Mouse (Mus musculus) limb, embryonic 13.5 days (tissue): ENCODE measurements around the gene 1110008P14Rik. TPM values are rescaled to one million over a fixed set of nuclear protein-coding genes. Genes with fewer than 3 reads are reported as not detected.

Experiments used
- ATAC-seq: fragments of 200-750 bp; cut with Nextera tagmentation; 2 replicates; pipeline ENCODE4 v1.8.0; 2017; ENCODE audit warnings: low read depth, moderate number of reproducible peaks, moderate TSS enrichment; ENCODE audit not compliant: low FRiP score
- H3K27ac ChIP-seq: fragments of 300-500 bp; sonication (generic); 2 replicates; pipeline ENCODE4 v1.5.1; 2015; ENCODE audit warnings: inconsistent platforms, mild to moderate bottlenecking, moderate library complexity
- H3K27me3 ChIP-seq: fragments of 300-500 bp; sonication (generic); 2 replicates; pipeline ENCODE4 v1.6.1; 2015; ENCODE audit warnings: mild to moderate bottlenecking, inconsistent platforms
- H3K36me3 ChIP-seq: fragments of 300-500 bp; sonication (generic); 2 replicates; pipeline ENCODE4 v1.6.1; 2015; ENCODE audit warnings: inconsistent platforms, mild to moderate bottlenecking, moderate library complexity
- H3K4me1 ChIP-seq: fragments of 300-500 bp; sonication (generic); 2 replicates; pipeline ENCODE4 v1.6.1; 2015; ENCODE audit warnings: inconsistent platforms
- H3K4me2 ChIP-seq: fragments of 300-500 bp; sonication (generic); replicated peaks from 2 replicates; pipeline ENCODE4 v1.6.1; 2015; ENCODE audit warnings: inconsistent platforms, mild to moderate bottlenecking, moderate library complexity
- H3K4me3 ChIP-seq: fragments of 300-500 bp; sonication (generic); 2 replicates; pipeline ENCODE4 v1.5.1; 2015; ENCODE audit warnings: moderate library complexity, mild to moderate bottlenecking, inconsistent platforms
- H3K9ac ChIP-seq: fragments of 300-500 bp; sonication (generic); 2 replicates; pipeline ENCODE4 v1.6.1; 2015; ENCODE audit warnings: mild to moderate bottlenecking, inconsistent platforms
- H3K9me3 ChIP-seq: fragments of 300-500 bp; sonication (generic); 2 replicates; pipeline ENCODE4 v1.6.1; 2016; ENCODE audit warnings: inconsistent platforms
- WGBS: fragments of 180-500 bp; shearing (Covaris S2); methylation state at CpG from one replicate; pipeline ENCODE4 v1.1.7; 2015; 5-methylcytosine and 5-hydroxymethylcytosine counted together
- polyA plus RNA-seq: library from polyadenylated mRNA; unstranded; fragments of >200 nt; fragmentation: Nextera tagmentation; extraction: Ambion mirVana; gene quantifications from 2 replicates; pipeline ENCODE4 v1.2.1, GENCODE M21; 2015

The 1110008P14Rik gene
- polyA plus RNA-seq, 1 experiment from 2014 or later: 48.7 TPM

DNA sequence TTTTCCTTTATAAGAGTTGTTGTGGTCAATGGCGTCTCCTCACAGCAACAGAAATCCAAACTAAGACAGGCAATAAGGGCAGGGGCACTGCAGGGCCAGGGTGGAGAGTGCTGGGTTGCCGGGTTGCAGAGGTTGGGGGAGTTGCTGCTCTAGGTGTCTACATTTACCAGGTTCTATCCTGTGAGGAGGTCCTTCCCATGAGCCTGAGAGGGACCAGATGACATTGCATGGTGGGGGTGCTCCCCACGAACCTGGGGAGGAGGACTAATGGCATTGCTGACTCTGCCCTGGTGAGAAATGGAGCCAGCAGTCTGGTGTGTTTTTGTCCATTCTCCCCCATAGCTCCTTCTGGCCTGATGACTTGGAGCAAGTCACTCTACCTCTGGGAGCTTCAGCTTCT lies 24.0 kb downstream of the 1110008P14Rik start:
- ATAC-seq: no peak
- H3K9ac ChIP-seq: no peak overlapping the region
- no peak overlapping the region for H3K27ac ChIP-seq
- no peak overlapping the region for H3K4me2 ChIP-seq
- H3K27me3 ChIP-seq: peaks cover 15% of the 10 kb centered on the region
- no peaks in the 10 kb centered on the region for H3K9me3 ChIP-seq
- WGBS: 67% methylated on average over 3 of the region's 3 CpGs
- no peaks in the 10 kb centered on the region for H3K36me3 ChIP-seq
- H3K4me3 ChIP-seq: no peak overlapping the region
- peaks cover 18% of the 10 kb centered on the region for H3K4me1 ChIP-seq

DNA sequence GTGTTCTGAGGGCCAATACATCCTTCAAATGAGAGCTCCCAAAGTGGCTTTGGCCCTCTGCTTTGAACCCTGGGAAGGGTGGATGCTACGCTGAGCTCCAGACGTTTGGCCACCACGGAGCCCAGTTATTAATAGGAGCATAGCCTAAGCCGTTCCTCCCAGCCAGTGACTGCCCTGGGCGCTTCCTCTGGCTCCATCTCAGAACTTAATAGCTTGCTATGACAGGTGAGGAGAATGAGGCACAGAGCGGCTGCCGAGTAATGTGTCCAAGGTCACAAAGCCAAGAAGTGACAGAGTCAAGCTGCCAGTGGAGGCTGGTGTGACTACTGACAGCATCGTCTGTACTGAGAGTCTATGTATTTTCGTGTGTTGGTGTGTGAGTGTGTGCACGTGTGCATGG lies 25.5 kb downstream of the 1110008P14Rik start:
- ATAC-seq: no peak
- Histone ChIP-seq H3K4me3 (no peak overlapping the region), H3K4me1 (peaks cover 24% of the 10 kb centered on the region), H3K4me2 (no peak overlapping the region), H3K9ac (no peak overlapping the region), H3K36me3 (no peaks in the 10 kb centered on the region), H3K27me3 (peaks cover 6% of the 10 kb centered on the region), H3K27ac (no peak overlapping the region), H3K9me3 (no peaks in the 10 kb centered on the region)
- 71% methylated on average over 10 of the region's 10 CpGs for WGBS

DNA sequence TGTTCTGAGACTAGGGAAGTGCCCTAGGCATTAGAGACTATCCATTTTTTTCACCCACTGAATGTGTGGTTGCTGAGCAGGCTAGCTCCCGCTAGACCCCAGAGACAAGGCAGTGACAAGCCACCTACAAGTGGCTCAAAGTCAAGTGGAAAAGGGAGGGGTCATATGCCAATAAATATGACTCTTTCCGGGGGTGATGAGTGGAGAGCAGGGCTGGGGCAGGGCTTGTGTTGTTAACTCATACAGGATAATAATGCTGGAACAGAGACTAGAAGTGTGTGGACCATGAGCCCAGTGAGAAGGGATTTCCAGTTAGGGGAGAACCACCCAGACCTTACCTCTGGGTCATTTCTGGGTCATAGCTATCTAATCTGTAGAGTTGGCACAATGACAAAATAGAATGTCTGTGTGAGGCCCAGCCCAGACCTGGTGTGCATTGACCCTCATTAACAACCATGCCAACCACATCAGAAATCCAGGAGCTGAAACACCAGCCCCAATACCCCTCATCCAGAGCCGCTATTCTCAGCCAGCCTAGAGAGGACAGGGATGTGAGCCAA lies 27.3 kb downstream of the 1110008P14Rik start:
- no peak overlapping the region for H3K9ac ChIP-seq
- H3K4me1 ChIP-seq: peaks cover 34% of the 10 kb centered on the region
- no peaks in the 10 kb centered on the region for H3K9me3 ChIP-seq
- H3K36me3 ChIP-seq: no peaks in the 10 kb centered on the region; the same call in 1 of the 2 replicates
- no peak for ATAC-seq
- WGBS: 89% methylated on average over 3 of the region's 3 CpGs
- H3K4me2 ChIP-seq: no peak overlapping the region
- H3K4me3 ChIP-seq: no peak overlapping the region
- peaks cover 3% of the 10 kb centered on the region; the same call in 1 of the 2 replicates for H3K27me3 ChIP-seq
- no peak overlapping the region for H3K27ac ChIP-seq

DNA sequence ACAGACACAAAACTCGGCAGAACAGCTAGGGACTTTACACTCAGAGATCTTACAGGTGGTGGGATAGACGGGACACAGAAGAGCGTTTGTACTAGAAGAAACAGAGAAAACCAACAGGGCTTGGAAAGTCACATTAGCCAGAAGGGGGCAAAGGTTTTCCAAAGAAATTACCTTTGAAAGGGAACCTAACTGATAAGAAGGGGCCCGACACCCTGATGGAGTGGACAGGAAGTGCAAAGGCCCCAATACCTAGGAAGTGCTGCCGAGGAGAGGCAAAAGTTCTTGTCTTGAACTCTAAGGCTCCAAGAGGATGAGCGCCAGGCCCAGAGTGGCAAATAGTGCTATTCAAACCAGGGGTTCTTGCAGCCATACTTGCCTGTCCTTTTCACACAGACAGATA lies 27.9 kb downstream of the 1110008P14Rik start:
- Histone ChIP-seq H3K9ac (no peak overlapping the region), H3K36me3 (peaks cover 3% of the 10 kb centered on the region; the same call in 1 of the 2 replicates), H3K27me3 (peaks cover 3% of the 10 kb centered on the region; the same call in 1 of the 2 replicates), H3K4me2 (peak overlapping the region; percentile 90), H3K4me3 (no peak overlapping the region), H3K4me1 (peaks cover 35% of the 10 kb centered on the region), H3K9me3 (no peaks in the 10 kb centered on the region), H3K27ac (peak overlapping the region; percentile 28; the same call in 1 of the 2 replicates)
- 58% methylated on average over 6 of the region's 6 CpGs for WGBS
- ATAC-seq: no peak

DNA sequence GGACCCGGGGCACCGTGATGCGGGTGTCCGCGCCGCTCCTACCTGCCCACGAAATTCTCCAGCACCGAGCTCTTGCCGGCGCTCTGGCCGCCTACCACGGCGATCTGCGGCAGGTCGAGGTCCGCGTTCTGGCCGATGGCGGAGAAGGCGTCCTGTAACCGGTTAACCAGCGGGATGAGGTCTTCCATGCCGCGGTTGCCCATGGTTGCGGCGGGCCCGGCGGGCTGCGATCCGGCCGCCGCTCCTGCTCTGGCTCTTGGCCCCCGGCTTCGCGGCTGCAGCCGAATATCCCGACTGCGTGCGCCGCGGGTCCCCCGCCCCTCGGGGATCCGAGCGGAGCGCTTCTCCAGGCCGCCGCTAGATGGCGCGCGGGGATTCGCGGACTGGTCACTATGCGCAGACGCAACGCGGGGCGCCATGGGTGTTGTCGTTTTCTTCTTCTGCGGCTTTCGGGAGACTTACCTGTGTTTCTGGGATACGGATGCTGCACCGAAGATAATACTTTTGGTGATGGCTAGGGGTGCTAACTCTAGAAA lies 28.7 kb downstream of the 1110008P14Rik start, which contains the start of gene Dnm1:
TSS of gene Dnm1 (minus strand) at position 332 of the 536 bp plus-strand sequence.
- Histone ChIP-seq H3K36me3 (peaks cover 11% of the 10 kb centered on the region), H3K4me3 (peak within 1 kb of the TSS; percentile 81), H3K9me3 (no peaks in the 10 kb centered on the region), H3K4me2 (peak within 1 kb of the TSS; percentile 90), H3K27ac (peak within 1 kb of the TSS; percentile 94), H3K27me3 (peaks cover 3% of the 10 kb centered on the region; the same call in 1 of the 2 replicates), H3K4me1 (peaks cover 35% of the 10 kb centered on the region), H3K9ac (peak within 1 kb of the TSS; percentile 91)
- peak; percentile 75 for ATAC-seq
- under 1% methylated on average over 63 of the region's 63 CpGs for WGBS

DNA sequence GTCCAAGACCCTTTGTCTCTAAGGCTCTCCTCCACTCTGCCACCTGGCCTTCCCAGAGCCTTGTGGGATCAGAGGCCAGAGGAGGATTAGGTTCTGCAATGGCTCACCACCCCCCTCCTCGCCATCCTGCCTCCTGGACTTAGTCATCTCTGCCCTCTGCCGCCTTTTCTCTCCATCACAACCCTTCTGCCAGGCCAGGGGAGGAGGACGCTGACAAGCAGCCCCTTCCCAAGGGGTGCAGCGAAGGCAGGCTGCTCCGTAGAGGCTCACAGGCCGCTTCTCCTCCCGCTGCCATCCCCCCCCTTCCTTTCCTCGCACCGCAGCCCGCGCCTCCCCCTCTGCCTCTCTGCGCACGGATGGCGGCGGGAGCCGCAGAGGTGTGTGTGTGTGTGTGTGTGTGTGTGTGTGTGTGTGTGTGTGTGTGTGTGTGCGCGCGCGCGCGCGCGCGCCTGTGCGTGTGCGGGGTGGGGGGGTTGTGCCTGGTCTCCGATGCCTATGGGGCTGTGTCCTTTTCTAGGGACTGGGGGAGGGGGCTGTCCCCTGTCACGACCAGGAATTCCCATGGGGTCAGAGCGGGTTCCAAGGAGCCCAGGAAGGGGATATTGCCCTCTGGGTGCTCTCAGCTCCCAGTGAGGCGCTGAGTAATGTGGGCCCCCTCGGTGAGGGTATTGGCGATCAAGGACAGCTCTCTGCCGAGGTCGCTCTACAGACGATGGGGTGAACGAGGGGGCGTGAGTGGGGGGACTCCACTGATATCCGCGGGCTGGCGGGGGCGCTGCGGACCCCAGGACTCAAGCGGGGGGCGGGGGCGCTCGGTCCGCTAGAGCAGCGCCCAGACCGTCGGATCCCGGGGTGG lies 29.4 kb downstream of the 1110008P14Rik start, which contains the start of gene Ciz1:
TSS of gene Ciz1 (plus strand) at position 177 of the 856 bp plus-strand sequence.
- Histone ChIP-seq H3K36me3 (peaks cover 16% of the 10 kb centered on the region), H3K4me1 (peaks cover 35% of the 10 kb centered on the region), H3K9ac (peak within 1 kb of the TSS; percentile 91), H3K4me3 (peak within 1 kb of the TSS; percentile 81), H3K4me2 (peak within 1 kb of the TSS; percentile 90), H3K27ac (peak within 1 kb of the TSS; percentile 94), H3K27me3 (no peaks in the 10 kb centered on the region), H3K9me3 (no peaks in the 10 kb centered on the region)
- ATAC-seq: peak; percentile 54; the same call in 1 of the 2 replicates
- WGBS: 0% methylated on average over 46 of the region's 52 CpGs

DNA sequence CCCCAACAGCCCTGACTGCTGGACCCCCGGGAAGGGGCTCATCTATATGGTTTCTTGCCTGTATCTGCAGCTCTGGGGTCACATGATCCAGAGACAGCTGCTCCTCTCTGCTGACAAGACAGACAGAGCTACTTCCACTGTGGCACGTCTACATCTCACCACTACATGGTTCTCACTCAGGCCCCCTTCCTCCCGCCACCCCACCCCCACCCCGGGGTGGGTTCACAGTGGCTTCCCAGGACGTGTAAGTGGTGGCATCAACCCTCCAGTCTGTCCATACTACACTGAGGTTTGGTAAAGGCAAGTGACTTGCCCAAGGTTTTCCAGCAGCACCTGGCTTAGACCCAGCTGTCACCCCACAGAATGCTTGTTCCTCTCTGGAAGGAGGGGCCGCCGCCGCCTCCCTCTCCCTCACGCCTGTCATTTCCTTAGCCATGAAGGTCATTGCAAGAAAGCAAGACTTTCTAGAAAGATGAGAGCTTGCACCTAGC lies 30.2 kb downstream of the 1110008P14Rik start:
- peak overlapping the region; percentile 81 for H3K27ac ChIP-seq
- peaks cover 23% of the 10 kb centered on the region for H3K36me3 ChIP-seq
- peaks cover 35% of the 10 kb centered on the region for H3K4me1 ChIP-seq
- H3K4me3 ChIP-seq: peak overlapping the region; percentile 81
- H3K9ac ChIP-seq: peak overlapping the region; percentile 91
- WGBS: 49% methylated on average over 9 of the region's 9 CpGs
- ATAC-seq: no peak
- no peaks in the 10 kb centered on the region for H3K9me3 ChIP-seq
- peak overlapping the region; percentile 90 for H3K4me2 ChIP-seq
- H3K27me3 ChIP-seq: no peaks in the 10 kb centered on the region

DNA sequence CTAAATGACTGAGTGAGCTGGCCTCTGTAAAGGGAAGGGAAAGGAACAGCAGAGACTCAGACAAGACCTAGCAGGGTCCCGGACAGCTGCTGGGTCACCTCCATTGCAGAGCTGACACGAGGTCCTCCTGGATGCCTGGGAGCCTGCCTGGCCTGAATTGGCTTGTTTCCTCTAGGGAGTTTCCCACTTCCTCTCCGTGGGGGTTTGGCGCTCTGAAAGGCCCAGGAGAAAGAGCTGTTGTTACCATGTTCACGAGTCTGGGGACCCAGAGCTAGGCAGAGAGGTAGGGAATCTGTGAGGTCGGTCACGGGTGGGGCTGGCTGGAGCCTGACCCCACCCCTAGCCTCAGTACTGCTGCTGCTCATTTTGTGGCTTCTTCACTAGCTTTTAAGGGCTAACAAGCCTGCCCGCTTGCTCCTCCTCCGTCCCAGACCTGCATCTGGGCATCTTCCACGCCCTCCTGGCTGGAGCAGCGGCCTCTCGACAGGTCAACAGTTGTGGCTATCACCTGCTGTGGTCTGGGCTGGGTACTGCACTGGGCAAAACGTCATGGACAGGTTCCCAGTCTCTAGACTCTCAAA lies 31.2 kb downstream of the 1110008P14Rik start:
- 52% methylated on average over 13 of the region's 13 CpGs for WGBS
- H3K27ac ChIP-seq: no peak overlapping the region
- ATAC-seq: no peak
- no peaks in the 10 kb centered on the region for H3K9me3 ChIP-seq
- H3K27me3 ChIP-seq: no peaks in the 10 kb centered on the region
- 0 out of 2 replicates have a peak overlapping the region, but pooled peaks have one; percentile 81 for H3K4me3 ChIP-seq
- H3K36me3 ChIP-seq: peaks cover 28% of the 10 kb centered on the region
- H3K4me2 ChIP-seq: peak overlapping the region; percentile 90
- H3K9ac ChIP-seq: peak overlapping the region; percentile 91
- peaks cover 35% of the 10 kb centered on the region for H3K4me1 ChIP-seq

DNA sequence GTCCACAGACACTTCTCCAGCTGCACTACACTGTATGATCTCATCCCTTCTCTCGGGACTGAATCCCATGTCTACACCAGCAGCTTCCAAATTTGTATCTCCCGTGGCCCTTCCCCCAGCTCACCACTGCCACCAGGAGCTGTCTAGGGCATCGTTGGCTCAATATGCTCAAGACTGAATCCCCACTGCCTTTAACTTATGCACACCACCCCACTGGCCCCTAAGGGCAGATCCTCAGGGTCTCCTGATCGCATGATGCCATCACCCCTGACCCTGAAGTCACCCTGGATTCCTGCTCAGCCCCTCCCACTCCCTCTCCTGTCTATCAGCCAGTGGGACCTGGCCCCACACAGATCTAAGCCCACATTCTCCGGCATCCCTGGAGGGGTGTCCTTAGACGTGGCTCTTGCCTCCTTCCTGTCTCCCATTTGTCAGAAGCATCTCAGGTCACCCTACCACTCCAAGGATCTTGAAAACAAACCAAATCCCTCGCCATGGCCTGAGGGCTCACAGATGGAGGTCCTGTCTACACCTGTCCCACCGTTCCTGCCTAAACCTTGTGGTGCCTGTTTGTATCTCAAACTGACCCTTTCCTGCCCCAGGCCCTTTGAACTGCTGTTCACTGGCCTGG lies 32.0 kb downstream of the 1110008P14Rik start:
- H3K9me3 ChIP-seq: no peaks in the 10 kb centered on the region
- 0 out of 2 replicates have a peak overlapping the region, but pooled peaks have one; percentile 91 for H3K9ac ChIP-seq
- no peak for ATAC-seq
- peaks cover 32% of the 10 kb centered on the region for H3K36me3 ChIP-seq
- no peaks in the 10 kb centered on the region for H3K27me3 ChIP-seq
- WGBS: 63% methylated on average over 8 of the region's 8 CpGs
- H3K4me1 ChIP-seq: peaks cover 35% of the 10 kb centered on the region
- no peak overlapping the region for H3K4me3 ChIP-seq
- no peak overlapping the region for H3K27ac ChIP-seq
- no peak overlapping the region for H3K4me2 ChIP-seq

DNA sequence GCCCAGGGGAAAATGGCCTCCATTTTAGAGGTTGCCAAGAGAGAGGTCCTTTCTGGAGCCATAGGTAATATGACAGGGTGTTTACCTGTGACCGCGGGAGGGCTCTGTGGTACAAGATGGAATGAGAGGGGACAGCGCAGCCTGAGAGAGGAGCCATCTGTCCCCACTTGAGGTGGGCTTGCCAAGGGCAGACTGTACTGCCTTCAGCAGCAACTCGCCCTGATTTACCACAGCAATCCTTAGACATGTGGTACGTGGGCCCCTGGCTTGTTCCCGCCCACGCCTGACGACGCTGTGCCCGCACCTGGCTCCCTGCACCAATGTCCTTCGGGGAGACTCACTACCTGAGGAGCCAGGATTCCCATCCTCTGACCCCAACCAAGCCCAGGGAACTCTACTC lies 33.4 kb downstream of the 1110008P14Rik start:
- no peak overlapping the region for H3K27ac ChIP-seq
- no peak overlapping the region for H3K4me2 ChIP-seq
- ATAC-seq: no peak
- no peak overlapping the region for H3K4me3 ChIP-seq
- H3K4me1 ChIP-seq: peaks cover 37% of the 10 kb centered on the region
- H3K9ac ChIP-seq: no peak overlapping the region
- H3K27me3 ChIP-seq: no peaks in the 10 kb centered on the region
- WGBS: 84% methylated on average over 11 of the region's 11 CpGs
- H3K36me3 ChIP-seq: peaks cover 42% of the 10 kb centered on the region
- no peaks in the 10 kb centered on the region for H3K9me3 ChIP-seq

DNA sequence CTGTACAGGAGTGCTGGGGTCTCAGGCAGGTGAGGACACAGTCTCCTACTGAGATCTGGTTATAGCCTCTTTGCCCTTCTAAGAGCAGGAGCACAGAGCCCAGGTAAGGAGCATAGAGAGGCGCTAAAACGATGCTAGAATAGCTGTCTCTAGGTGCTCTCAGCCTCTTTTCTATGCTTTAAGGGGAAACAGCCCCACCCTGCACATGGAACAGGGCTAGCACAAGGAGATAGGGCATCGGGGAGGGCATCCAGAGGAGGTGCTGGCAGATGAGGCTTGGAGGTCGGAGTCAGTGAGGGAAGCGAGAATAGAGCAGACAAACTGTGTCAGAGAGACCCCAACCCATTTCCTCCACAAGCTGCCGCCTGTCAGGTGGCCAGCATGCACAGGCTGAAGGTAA lies 34.7 kb downstream of the 1110008P14Rik start:
- no peak overlapping the region for H3K4me3 ChIP-seq
- H3K27me3 ChIP-seq: no peaks in the 10 kb centered on the region
- no peak for ATAC-seq
- H3K36me3 ChIP-seq: peaks cover 42% of the 10 kb centered on the region
- H3K9me3 ChIP-seq: no peaks in the 10 kb centered on the region
- 77% methylated on average over 6 of the region's 6 CpGs for WGBS
- H3K27ac ChIP-seq: no peak overlapping the region
- no peak overlapping the region for H3K4me2 ChIP-seq
- H3K4me1 ChIP-seq: peaks cover 36% of the 10 kb centered on the region
- H3K9ac ChIP-seq: no peak overlapping the region
